Mouse (Mus musculus) bone marrow macrophage, adult 2 months (primary cell): Measurements from ENCODE around the gene Slc24a3.

Experiments
- CTCF ChIP-seq: IDR thresholded peaks from 2 replicates; pipeline ENCODE4 v1.5.1; 2012; ENCODE audit warnings: low read depth, mild to moderate bottlenecking, low read length, moderate library complexity
- POLR2A ChIP-seq: IDR thresholded peaks from 2 replicates; pipeline ENCODE4 v1.6.1; 2012; ENCODE audit warnings: mild to moderate bottlenecking, low read depth, low read length, borderline replicate concordance

- TF ChIP-seq CTCF (no peak), POLR2A (no peak)
Observed at GRCm38 (mm10) chr2:145219246-145219645, 51.7 kb downstream of the Slc24a3 start.
